In the genomic region with DNA sequence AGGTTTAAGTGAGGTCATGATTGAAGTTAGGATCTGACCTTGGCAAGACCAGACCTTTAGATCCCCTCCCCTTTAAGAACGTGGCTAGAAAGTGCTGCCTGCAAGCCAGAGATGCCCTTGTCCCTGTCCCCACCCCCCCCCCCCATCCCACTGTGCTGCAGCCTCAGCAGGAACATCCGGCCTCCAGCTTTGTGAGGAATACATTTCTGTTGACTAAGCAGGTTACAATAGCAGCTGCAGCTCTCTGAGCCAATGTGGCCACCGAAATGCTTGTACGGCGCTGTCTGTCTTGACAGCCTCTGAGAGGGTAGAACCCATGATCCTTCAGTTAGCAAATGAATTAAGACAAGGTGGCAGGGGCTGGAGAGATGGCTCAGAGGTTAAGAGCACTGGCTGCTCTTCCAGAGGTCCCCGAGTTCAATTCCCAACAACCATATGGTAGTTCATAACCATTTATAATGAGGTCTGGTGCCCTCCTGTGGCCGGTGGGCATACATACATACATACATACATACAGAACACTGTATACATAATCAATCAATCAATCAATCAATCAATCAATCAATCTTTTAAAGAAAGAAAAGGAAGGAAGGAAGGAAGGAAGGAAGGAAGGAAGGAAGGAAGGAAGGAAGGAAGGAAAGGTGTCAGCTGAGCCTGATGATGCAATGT, we compare ENCODE assay signal across 17 mouse cellular contexts. TPM values are rescaled to one million over a fixed set of nuclear protein-coding genes. Genes with fewer than 3 reads are reported as not detected.
A peak's percentile ranks its signal among the peaks of the same experiment; 100 is the strongest.
DNase-seq lines count a peak whose midpoint lies in the region; ATAC-seq and TF ChIP-seq lines count a peak whose summit lies in the region.
"Had no signal": no experiment of that assay in that cellular context is flagged by ENCODE, and none has a peak within 500 bp of the region (broad histone marks: within the 10 kb centered on the region; RNA-seq: fewer than 3 reads in every experiment).

No protein-coding gene starts in this region.

- H3K4me3 ChIP-seq in heart, adult 2 months: no peak overlapping the region
- H3K4me3 ChIP-seq in heart, embryonic 11.5 days (ENCODE audit: low read depth, low read length): no peak overlapping the region
- H3K4me3 ChIP-seq in lung, postnatal 0 days (ENCODE audit: low read depth, low read length): no peak overlapping the region
- H3K4me3 ChIP-seq in lung, adult 2 months (replicated peaks; ENCODE audit: extremely low read depth, low read depth, low read length): no peak overlapping the region
- no peak overlapping the region for H3K4me3 ChIP-seq in G1E (ENCODE audit: low read depth, low read length)
- H3K4me3 ChIP-seq: erythroblast, embryonic 14.5 days; heart, embryonic 13.5 days; midbrain, embryonic 10.5 days; myocyte had no signal

- WGBS in heart, adult 2 months: 67% methylated on average over 7 of the region's 7 CpGs
- 60% methylated on average over 7 of the region's 7 CpGs for WGBS in heart, embryonic 11.5 days (ENCODE audit: insufficient replicate concordance)
- WGBS in lung, postnatal 0 days: 64% methylated on average over 7 of the region's 7 CpGs
- WGBS in lung, adult 2 months: 67% methylated on average over 7 of the region's 7 CpGs

- H3K27ac ChIP-seq in heart, adult 2 months: no peak overlapping the region
- H3K27ac ChIP-seq in heart, embryonic 11.5 days (ENCODE audit: low read depth, low read length): no peak overlapping the region
- no peak overlapping the region for H3K27ac ChIP-seq in lung, postnatal 0 days (ENCODE audit: low read length)
- H3K27ac ChIP-seq: heart, embryonic 13.5 days; midbrain, embryonic 10.5 days had no signal

- H3K9me3 ChIP-seq in heart, embryonic 11.5 days (replicated peaks; ENCODE audit: control insufficient read depth, low read length): no peaks in the 10 kb centered on the region
- no peaks in the 10 kb centered on the region for H3K9me3 ChIP-seq in lung, postnatal 0 days (ENCODE audit: low read length)
- no peaks in the 10 kb centered on the region for H3K9me3 ChIP-seq in G1E (replicated peaks)
- H3K9me3 ChIP-seq: heart, embryonic 13.5 days; midbrain, embryonic 10.5 days had no signal

- no peak for TF ChIP-seq POLR2A in heart, adult 2 months (IDR thresholded peaks at IDR 0.05; ENCODE audit: insufficient read depth, low read depth, low read length)
- TF ChIP-seq POLR2A in lung, adult 2 months (IDR thresholded peaks at IDR 0.05; ENCODE audit: borderline replicate concordance, extremely low read depth, low read depth, low read length): no peak

- H3K9ac ChIP-seq in heart, adult 2 months (ENCODE audit: low read depth, low read length): no peak overlapping the region
- H3K9ac ChIP-seq in heart, embryonic 11.5 days (ENCODE audit: low read depth, low read length): no peak overlapping the region
- H3K9ac ChIP-seq in lung, postnatal 0 days (replicated peaks; ENCODE audit: low read depth): no peak overlapping the region
- H3K9ac ChIP-seq: heart, embryonic 13.5 days had no signal

- no peak for TF ChIP-seq EP300 in heart, adult 2 months (IDR thresholded peaks at IDR 0.05; ENCODE audit: insufficient read depth, low read depth, low read length)
- TF ChIP-seq EP300 in lung, postnatal 0 days (IDR thresholded peaks at IDR 0.05): no peak

- no peak for DNase-seq in heart, adult 2 months
- no peak for DNase-seq in lung, postnatal 0 days (ENCODE audit: low spot score)
- DNase-seq in lung, adult 2 months: no peak
- DNase-seq in G1E (ENCODE audit: low spot score): no peak
- peak; percentile 48 for DNase-seq in splenic B cell, adult 2 months (ENCODE audit: low read depth, low spot score)
- no peak for DNase-seq in frontal cortex, postnatal 10 days (ENCODE audit: low spot score in 2 of 2)
- DNase-seq in thymus, postnatal 36 days: no peak
- DNase-seq: adrenal gland, postnatal 14 days; gastrocnemius, postnatal 36 days; layer of hippocampus, adult 9-11 months; lung, postnatal 36 days; right cerebral cortex, postnatal 25 days had no signal

- peak; percentile 31 for TF ChIP-seq CTCF in heart, adult 2 months (IDR thresholded peaks at IDR 0.05)
- peak; percentile 37 for TF ChIP-seq CTCF in lung, postnatal 0 days (IDR thresholded peaks at IDR 0.05)
- TF ChIP-seq CTCF in lung, adult 2 months (IDR thresholded peaks at IDR 0.05; ENCODE audit: insufficient read depth, low read length): no peak
- TF ChIP-seq CTCF in G1E (IDR thresholded peaks at IDR 0.05; ENCODE audit: low read depth, low read length): 0 out of 2 replicates have a peak, but pooled peaks have one; percentile 10

- H3K4me2 ChIP-seq in heart, embryonic 11.5 days: no peak overlapping the region
- H3K4me2 ChIP-seq in lung, postnatal 0 days (replicated peaks; ENCODE audit: low read depth, low read length): no peak overlapping the region
- H3K4me2 ChIP-seq: heart, embryonic 13.5 days had no signal

- no peaks in the 10 kb centered on the region; the same call in 1 of the 2 replicates for H3K4me1 ChIP-seq in heart, adult 2 months (ENCODE audit: control insufficient read depth, insufficient read depth, low read length)
- H3K4me1 ChIP-seq in heart, embryonic 11.5 days (ENCODE audit: control insufficient read depth, insufficient read depth, low read length): peaks cover 10% of the 10 kb centered on the region; the same call in 1 of the 2 replicates
- H3K4me1 ChIP-seq in lung, postnatal 0 days (ENCODE audit: insufficient read depth, low read depth, low read length): no peaks in the 10 kb centered on the region
- H3K4me1 ChIP-seq in lung, adult 2 months (ENCODE audit: control insufficient read depth, insufficient read depth, low read length): no peaks in the 10 kb centered on the region
- peaks cover 4% of the 10 kb centered on the region for H3K4me1 ChIP-seq in G1E (ENCODE audit: insufficient read depth, low read depth, low read length)

- intact Hi-C loops in heart, adult 2 months (cut with DNase I): no loop called here

- no peaks in the 10 kb centered on the region for H3K27me3 ChIP-seq in heart, adult 2 months (ENCODE audit: control insufficient read depth, insufficient read depth, low read length)
- H3K27me3 ChIP-seq in heart, embryonic 11.5 days (ENCODE audit: control insufficient read depth, insufficient read depth, low read length): peaks cover 24% of the 10 kb centered on the region
- H3K27me3 ChIP-seq in lung, postnatal 0 days (replicated peaks; ENCODE audit: insufficient read depth, low read length): no peaks in the 10 kb centered on the region
- H3K27me3 ChIP-seq in G1E (ENCODE audit: insufficient read depth, low read length): peaks cover 24% of the 10 kb centered on the region; the same call in 1 of the 2 replicates
- H3K27me3 ChIP-seq in splenic B cell, adult 2 months (ENCODE audit: control insufficient read depth, insufficient read depth, low read length, poor library complexity, severe bottlenecking): no peaks in the 10 kb centered on the region

- H3K79me2 ChIP-seq in heart, adult 2 months (replicated peaks; ENCODE audit: control insufficient read depth, insufficient read depth, low read length): no peaks in the 10 kb centered on the region

- ATAC-seq in heart, embryonic 11.5 days (replicated peaks; ENCODE audit: insufficient number of reproducible peaks, low FRiP score, low TSS enrichment): no peak
- no peak for ATAC-seq in lung, postnatal 0 days
- no peak for ATAC-seq in G1E (ENCODE audit: extremely low read depth, insufficient number of reproducible peaks, low FRiP score, poor library complexity, severe bottlenecking)

- H3K36me3 ChIP-seq in heart, adult 2 months (ENCODE audit: control insufficient read depth, insufficient read depth, low read length): no peaks in the 10 kb centered on the region
- H3K36me3 ChIP-seq in heart, embryonic 11.5 days (ENCODE audit: control insufficient read depth, insufficient read depth, low read length): no peaks in the 10 kb centered on the region
- H3K36me3 ChIP-seq in lung, postnatal 0 days (ENCODE audit: insufficient read depth, low read length): peaks cover 5% of the 10 kb centered on the region
- peaks cover 20% of the 10 kb centered on the region for H3K36me3 ChIP-seq in G1E (replicated peaks)
- peaks cover 5% of the 10 kb centered on the region; the same call in 1 of the 2 replicates for H3K36me3 ChIP-seq in splenic B cell, adult 2 months (ENCODE audit: control insufficient read depth, insufficient read depth, low read length, poor library complexity, severe bottlenecking)
- H3K36me3 ChIP-seq: heart, embryonic 13.5 days; midbrain, embryonic 10.5 days had no signal

RNA-seq across cellular contexts. Expression of gene Arhgap27, which starts 32.7 kb away (rescaled TPM):
- 10 to 100 TPM; 14.1 to 22.9 TPM for total RNA-seq in heart, adult 2 months (2021)
- 15.0 and 18.5 TPM in 2 replicates for polyA plus RNA-seq in heart, adult 2 months (2012; rRNA removed)
- polyA plus RNA-seq in heart, embryonic 11.5 days (2014; fragmentation: Nextera tagmentation; extraction: Ambion mirVana): 3.4 and 4.4 TPM in 2 replicates
- polyA plus RNA-seq in lung, postnatal 0 days (2015; fragmentation: Nextera tagmentation; extraction: Ambion mirVana): 18.5 and 20.0 TPM in 2 replicates
- polyA plus RNA-seq in lung, adult 2 months (2012; rRNA removed): 71.4 and 83.7 TPM in 2 replicates
- 5.2 and 8.0 TPM in 2 replicates for total RNA-seq in G1E (2014; fragmentation: Nextera tagmentation)
- 11.2 and 12.6 TPM in 2 replicates for total RNA-seq in G1E (2017)
- polyA plus RNA-seq in G1E (2012): 11.5 and 13.2 TPM in 2 replicates
